Mouse (Mus musculus) liver, adult 2 months (tissue): ENCODE results near the gene Pigyl. TPM values are rescaled to one million over a fixed set of nuclear protein-coding genes. Genes with fewer than 3 reads are reported as not detected.

Experiments
- DNase-seq: peaks from one replicate; pipeline ENCODE4 v3.0.0-alpha.2; 2011; ENCODE audit warnings: low read depth, low spot score; ENCODE audit errors: extremely low read depth
- H3K27ac ChIP-seq: fragments of 200-500 bp; replicated peaks from 2 replicates; pipeline ENCODE4 v1.5.1; 2012; ENCODE audit warnings: low read depth, mild to moderate bottlenecking, control low read depth, inconsistent platforms, low read length; ENCODE audit not compliant: insufficient read depth
- H3K27me3 ChIP-seq: fragments of 200-500 bp; 2 replicates; pipeline ENCODE4 v1.6.1; 2012; ENCODE audit warnings: mild to moderate bottlenecking, moderate library complexity, low read length, inconsistent platforms; ENCODE audit not compliant: control insufficient read depth, insufficient read depth
- H3K36me3 ChIP-seq: fragments of 200-500 bp; 2 replicates; pipeline ENCODE4 v1.6.1; 2012; ENCODE audit warnings: low read length, inconsistent platforms; ENCODE audit not compliant: control insufficient read depth, insufficient read depth
- H3K4me1 ChIP-seq: fragments of 200-500 bp; 2 replicates; pipeline ENCODE4 v1.6.1; 2011; ENCODE audit warnings: low read length; ENCODE audit not compliant: control insufficient read depth, insufficient read depth
- H3K4me3 ChIP-seq: fragments of 200-500 bp; 2 replicates; pipeline ENCODE4 v1.5.1; 2011; ENCODE audit warnings: low read depth, mild to moderate bottlenecking, control low read depth, low read length, moderate library complexity; ENCODE audit not compliant: insufficient read depth
- H3K79me2 ChIP-seq: fragments of 200-500 bp; 2 replicates; pipeline ENCODE4 v1.6.1; 2012; ENCODE audit warnings: inconsistent platforms, mild to moderate bottlenecking, low read length, moderate library complexity; ENCODE audit not compliant: control insufficient read depth, insufficient read depth
- H3K9ac ChIP-seq: fragments of 200-500 bp; 2 replicates; pipeline ENCODE4 v1.6.1; 2012; ENCODE audit warnings: low read depth, mild to moderate bottlenecking, control low read depth, inconsistent platforms, low read length
- CTCF ChIP-seq: fragments of 200-500 bp; IDR thresholded peaks from 2 replicates; pipeline ENCODE4 v1.5.1; 2011; ENCODE audit warnings: low read depth, low read length, control low read depth
- POLR2A ChIP-seq: fragments of 200-500 bp; IDR thresholded peaks from 2 replicates; pipeline ENCODE4 v1.6.1; 2011; ENCODE audit warnings: low read length, control low read depth; ENCODE audit not compliant: insufficient read depth; ENCODE audit errors: extremely low read depth
- WGBS: fragments of 180-500 bp; shearing (Covaris S2); methylation state at CpG from one replicate; pipeline ENCODE4 v1.1.7; 2018; 5-methylcytosine and 5-hydroxymethylcytosine counted together
- polyA plus RNA-seq: library from polyadenylated mRNA; depleted of rRNA; stranded (reverse); fragments of >200 nt; gene quantifications from 2 replicates; pipeline ENCODE4 v1.2.3, GENCODE M21; 2012
- total RNA-seq: library from RNA; depleted of rRNA; stranded (reverse); fragments of >200 nt; gene quantifications from 2 replicates; pipeline ENCODE4 v1.2.3, GENCODE M21; 2014

Gene Pigyl
- total and polyA plus RNA-seq, 2 experiments: 21.6 to 45.8 TPM

- H3K36me3 ChIP-seq: no peaks in the 10 kb centered on the region
- no peaks in the 10 kb centered on the region for H3K79me2 ChIP-seq
- no peaks in the 10 kb centered on the region for H3K27me3 ChIP-seq
- TF ChIP-seq POLR2A (no peak), CTCF (no peak)
- H3K9ac ChIP-seq: no peak within 1 kb of the TSS
- H3K4me1 ChIP-seq: no peaks in the 10 kb centered on the region
- H3K4me3 ChIP-seq: no peak within 1 kb of the TSS
- no peak for DNase-seq
- 86% methylated on average over 7 of the region's 7 CpGs for WGBS
- no peak within 1 kb of the TSS for H3K27ac ChIP-seq
These were observed 20.8 kb upstream of the Pigyl start, which contains the start of gene Acp5 for GRCm38 (mm10) chr9:22135644-22136390. Acp5 (minus strand) TSS chr9:22135711.

DNA sequence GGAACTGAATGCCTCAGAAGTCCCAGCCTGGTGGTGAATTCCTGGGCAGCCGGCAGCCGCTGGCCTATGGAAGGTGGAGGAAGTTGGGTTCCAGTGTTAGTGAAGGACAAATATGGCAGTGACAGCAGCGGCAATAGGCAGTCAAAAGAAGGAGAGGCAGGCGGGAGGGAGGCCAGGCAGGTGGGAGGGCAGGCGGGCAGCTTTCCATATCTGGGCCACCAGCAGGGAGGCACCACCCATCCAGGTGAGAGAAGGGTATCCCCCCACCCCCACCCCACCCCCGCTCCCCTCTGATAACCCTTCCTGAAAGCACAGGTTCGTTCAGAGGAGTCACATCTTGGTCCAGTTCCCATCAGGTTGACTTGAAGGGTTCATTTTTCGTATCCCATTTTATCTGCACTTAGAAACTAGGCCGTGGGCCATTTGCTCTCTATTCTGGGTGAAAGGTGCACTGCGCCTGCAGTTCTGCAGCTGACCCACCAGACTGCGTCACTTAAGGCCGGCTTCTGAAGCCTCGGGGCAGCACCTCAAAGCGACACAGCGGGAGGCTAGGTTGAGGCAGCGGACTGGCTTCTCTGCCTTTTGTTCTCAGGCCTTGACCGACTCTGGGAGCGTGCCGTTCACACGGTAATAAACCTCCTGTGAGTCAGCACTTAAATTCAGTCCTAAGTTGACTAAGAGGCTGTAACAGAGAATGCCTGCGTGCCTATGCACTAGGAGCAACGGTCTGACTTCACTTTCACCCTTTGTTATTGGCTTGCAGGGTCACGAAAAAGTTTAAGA, 19.7 kb upstream of the Pigyl start:
- WGBS: 63% methylated on average over 23 of the region's 23 CpGs
- no peak for TF ChIP-seq POLR2A
- no peak for TF ChIP-seq CTCF
- no peak for DNase-seq
- H3K4me3 ChIP-seq: no peak overlapping the region
- no peaks in the 10 kb centered on the region for H3K27me3 ChIP-seq
- no peak overlapping the region for H3K27ac ChIP-seq
- no peaks in the 10 kb centered on the region for H3K79me2 ChIP-seq
- H3K36me3 ChIP-seq: no peaks in the 10 kb centered on the region
- no peaks in the 10 kb centered on the region for H3K4me1 ChIP-seq
- no peak overlapping the region for H3K9ac ChIP-seq

DNA sequence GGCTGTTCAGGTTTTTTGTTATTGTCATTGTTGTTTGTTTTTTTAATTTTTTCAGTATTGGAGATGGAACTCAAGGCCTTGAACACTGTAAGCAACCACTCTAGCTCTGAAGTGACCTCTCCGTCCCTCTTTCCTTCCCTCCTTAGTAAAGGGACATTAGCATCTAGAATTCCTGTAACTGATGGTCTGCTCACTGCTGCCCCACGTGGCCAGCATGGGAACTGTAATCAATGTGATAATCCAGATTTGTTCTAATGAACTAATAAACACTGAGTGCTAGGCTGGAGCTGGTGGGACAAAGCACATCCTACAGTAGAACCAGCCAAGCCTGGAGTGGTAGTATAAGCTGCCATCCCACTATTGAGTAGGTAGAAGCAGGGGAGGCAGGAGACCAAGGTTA, 18.2 kb upstream of the Pigyl start:
- no peak for DNase-seq
- no peak overlapping the region for H3K9ac ChIP-seq
- no peaks in the 10 kb centered on the region for H3K27me3 ChIP-seq
- no peaks in the 10 kb centered on the region for H3K36me3 ChIP-seq
- 18% methylated on average over 2 of the region's 2 CpGs for WGBS
- TF ChIP-seq CTCF (peak; percentile 78), POLR2A (no peak)
- no peak overlapping the region for H3K4me3 ChIP-seq
- no peaks in the 10 kb centered on the region for H3K4me1 ChIP-seq
- H3K27ac ChIP-seq: no peak overlapping the region
- no peaks in the 10 kb centered on the region for H3K79me2 ChIP-seq

DNA sequence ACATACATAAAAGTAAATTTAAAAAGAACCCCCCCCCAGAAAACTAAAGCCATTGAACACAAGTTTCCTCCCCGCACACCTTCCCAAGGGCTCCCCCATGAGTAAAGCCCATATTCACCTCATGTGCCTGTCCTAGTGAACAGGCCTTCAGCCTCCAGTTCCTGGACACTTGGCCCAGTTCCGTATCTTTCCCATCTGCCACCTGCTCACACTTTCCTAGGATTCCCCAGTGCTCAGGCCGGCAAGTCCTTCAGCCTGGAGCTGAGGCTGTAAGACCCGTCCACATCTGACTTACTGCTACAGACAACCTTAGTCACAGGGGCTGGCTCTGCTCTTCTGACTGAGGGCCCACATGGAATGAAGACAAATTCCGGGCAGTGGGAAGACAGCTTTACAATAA, 16.9 kb upstream of the Pigyl start:
- 93% methylated on average over 5 of the region's 5 CpGs for WGBS
- Histone ChIP-seq H3K4me3 (no peak overlapping the region), H3K9ac (no peak overlapping the region), H3K27me3 (no peaks in the 10 kb centered on the region), H3K4me1 (no peaks in the 10 kb centered on the region), H3K36me3 (no peaks in the 10 kb centered on the region), H3K79me2 (no peaks in the 10 kb centered on the region), H3K27ac (no peak overlapping the region)
- no peak for TF ChIP-seq POLR2A
- TF ChIP-seq CTCF: no peak
- DNase-seq: no peak

DNA sequence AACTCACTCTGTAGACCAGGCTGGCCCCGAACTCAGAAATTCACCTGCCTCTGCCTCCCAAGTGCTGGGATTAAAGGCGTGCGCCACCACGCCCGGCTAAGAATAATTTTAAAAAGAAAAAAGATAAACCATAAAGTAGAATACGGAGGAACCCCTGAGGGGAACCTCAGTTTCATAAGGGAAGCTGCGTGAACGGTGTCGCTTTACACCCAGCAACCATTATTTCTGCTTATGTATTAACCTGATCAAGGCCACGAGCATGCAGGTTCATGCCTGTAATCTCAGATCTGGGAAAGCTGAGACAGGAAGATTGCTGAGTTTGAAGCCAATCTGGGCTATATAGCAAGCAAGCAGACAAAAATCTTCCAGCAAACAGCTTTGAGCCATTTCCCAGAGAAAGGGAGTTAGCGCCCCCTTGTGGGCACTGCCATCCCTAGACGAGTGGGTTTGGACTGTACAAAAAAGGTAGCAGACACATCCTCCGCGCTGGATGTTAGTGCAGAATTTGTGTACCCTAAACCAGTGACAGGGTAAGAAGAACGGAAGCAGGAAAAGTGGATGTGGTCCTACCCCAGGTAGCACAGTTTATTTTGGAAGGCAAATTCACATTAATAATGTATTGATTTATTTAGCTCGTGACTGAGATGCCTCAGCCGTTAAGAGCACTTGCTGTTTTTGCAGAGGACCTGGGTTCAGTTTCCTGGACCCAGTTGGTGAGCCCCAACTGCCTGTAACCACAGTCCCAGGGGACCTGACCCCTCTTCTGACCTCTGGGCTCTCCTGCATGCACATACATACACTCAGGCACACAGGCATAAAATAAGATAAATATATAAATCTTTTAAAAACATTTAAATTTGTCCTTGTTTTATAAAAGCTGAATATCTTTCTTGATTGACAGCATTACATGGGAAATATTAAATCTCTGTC, 13.3 kb upstream of the Pigyl start:
- Histone ChIP-seq H3K79me2 (no peaks in the 10 kb centered on the region), H3K27me3 (no peaks in the 10 kb centered on the region), H3K4me1 (no peaks in the 10 kb centered on the region), H3K9ac (no peak overlapping the region), H3K4me3 (no peak overlapping the region), H3K36me3 (no peaks in the 10 kb centered on the region), H3K27ac (no peak overlapping the region)
- peak; percentile 67 for DNase-seq
- TF ChIP-seq CTCF (peak; percentile 78), POLR2A (no peak)
- WGBS: 44% methylated on average over 17 of the region's 17 CpGs
